Mouse (Mus musculus) small intestine, adult 2 months (tissue): ENCODE results near the gene Syt8.

Experiments used
- CTCF ChIP-seq: fragments of 200-500 bp; IDR thresholded peaks from 2 replicates; pipeline ENCODE4 v1.5.1; 2012; ENCODE audit warnings: low read depth, mild to moderate bottlenecking, control low read depth, inconsistent platforms, low read length, moderate library complexity, mixed read lengths; ENCODE audit not compliant: insufficient replicate concordance, insufficient read length; ENCODE audit errors: extremely low read depth
- POLR2A ChIP-seq: fragments of 200-500 bp; IDR thresholded peaks from 2 replicates; pipeline ENCODE4 v1.6.1; 2012; ENCODE audit warnings: low read depth, mild to moderate bottlenecking, control low read depth, inconsistent platforms, low read length, moderate library complexity

- TF ChIP-seq POLR2A (no peak), CTCF (no peak)
Observed at GRCm38 (mm10) chr7:142407935-142408334, 26.7 kb upstream of the Syt8 start.
